Mouse (Mus musculus): ENCODE results near the gene Vmn2r91.
"Not testable (repeated sequence)": the region's sequence is repeated elsewhere in the genome, so short reads cannot be mapped to it uniquely, and the experiment has no call there.

Gene Vmn2r91

DNA sequence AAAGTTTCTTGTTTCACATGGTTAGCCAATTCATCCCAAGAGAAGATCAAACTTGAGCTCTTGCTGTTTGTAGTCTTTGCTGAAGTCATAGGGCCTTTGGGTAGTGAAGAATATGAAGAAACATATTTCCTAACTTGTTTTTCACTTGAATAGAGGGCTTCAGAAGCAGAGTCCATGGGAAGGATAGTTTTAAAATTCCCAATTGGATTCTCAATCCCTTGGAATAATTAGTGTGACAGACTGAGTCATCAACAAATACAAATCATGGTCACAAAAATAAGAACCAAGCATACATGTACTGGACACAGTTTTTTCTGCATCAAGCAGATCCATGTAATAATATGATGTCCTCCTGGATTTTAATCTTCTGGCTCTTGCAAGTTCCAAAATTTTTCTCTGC lies at the start of gene Vmn2r91:
Gene Vmn2r91, plus strand, starts transcription at position 301 of the 400 bp plus-strand sequence.
- not testable (repeated sequence) for DNase-seq (ENCODE audit: low read depth, low spot score)

DNA sequence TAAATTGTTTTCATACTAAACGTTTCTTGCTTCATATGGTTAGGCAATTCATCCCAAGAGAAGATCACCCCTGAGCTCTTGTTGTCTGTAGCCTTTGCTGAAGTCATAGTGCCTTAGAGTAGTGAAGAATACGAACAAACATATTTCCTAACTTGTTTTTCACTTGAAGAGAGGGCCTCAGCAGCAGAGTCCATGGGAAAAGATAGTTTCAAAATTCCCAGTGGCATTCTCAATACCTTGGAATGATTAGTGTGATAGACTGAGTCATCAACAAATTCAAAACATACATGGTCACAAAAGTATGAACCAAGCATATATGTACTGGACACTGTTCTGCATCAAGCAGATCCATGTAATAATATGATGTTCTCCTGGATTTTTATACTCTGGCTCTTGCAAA lies 35.7 kb upstream of the Vmn2r91 start, which contains the start of gene Vmn2r124:
Gene Vmn2r124, plus strand, starts transcription at position 301 of the 400 bp plus-strand sequence.
- no peak for DNase-seq (ENCODE audit: low read depth, low spot score)

DNA sequence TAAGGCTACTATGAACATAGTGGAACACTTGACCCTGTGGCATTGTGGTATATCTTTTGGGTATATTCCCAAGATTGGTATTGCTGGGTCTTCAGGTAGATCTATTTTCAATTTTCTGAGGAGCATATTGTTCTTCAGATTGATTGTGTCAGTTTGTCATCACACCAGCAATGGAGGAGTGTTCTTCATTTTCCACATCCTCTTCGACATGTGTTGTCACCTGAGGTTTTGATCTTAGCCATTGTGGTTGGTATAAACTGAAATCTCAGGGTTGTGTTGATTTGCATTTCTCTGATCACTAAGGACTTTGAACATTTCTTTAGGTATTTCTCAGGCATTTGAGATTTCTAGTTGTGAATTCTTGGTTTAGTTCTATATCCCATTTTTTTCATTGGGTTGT lies 10.8 kb downstream of the Vmn2r91 start:
- not testable (repeated sequence) for DNase-seq (ENCODE audit: low read depth, low spot score)

DNA sequence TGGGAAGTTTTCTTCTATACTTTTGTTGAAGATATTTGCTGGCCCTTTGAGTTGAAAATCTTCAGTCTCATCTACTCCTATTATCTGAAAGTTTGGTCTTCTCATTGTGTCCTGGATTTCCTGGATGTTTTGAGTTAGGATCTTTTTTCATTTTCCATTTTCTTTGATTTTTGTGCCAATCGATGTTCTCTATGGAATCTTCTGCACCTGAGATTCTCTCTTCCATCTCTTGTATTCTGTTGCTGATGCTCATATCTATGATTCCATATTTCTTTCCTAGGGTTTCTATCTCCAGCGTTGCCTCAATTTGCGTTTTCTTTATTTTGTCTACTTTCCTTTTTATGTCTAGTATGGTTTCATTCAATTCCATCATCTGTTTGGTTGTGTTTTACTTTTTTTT lies 17.4 kb downstream of the Vmn2r91 start:
- DNase-seq (ENCODE audit: low read depth, low spot score): not testable (repeated sequence)

DNA sequence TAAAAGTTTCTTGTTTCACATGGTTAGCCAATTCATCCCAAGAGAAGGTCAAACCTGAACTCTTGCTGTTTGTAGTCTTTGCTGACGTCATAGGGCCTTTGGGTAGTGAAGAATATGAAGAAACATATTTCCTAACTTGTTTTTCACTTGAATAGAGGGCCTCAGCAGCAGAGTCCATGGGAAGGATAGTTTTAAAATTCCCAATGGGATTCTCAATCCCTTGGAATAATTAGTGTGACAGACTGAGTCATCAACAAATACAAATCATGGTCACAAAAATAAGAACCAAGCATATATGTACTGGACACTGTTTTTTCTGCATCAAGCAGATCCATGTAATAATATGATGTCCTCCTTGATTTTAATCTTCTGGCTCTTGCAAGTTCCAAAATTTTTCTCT lies 66.8 kb downstream of the Vmn2r91 start, which contains the start of gene Vmn2r92:
Gene Vmn2r92, plus strand, starts transcription at position 301 of the 400 bp plus-strand sequence.
- DNase-seq (ENCODE audit: low read depth, low spot score): not testable (repeated sequence)

DNA sequence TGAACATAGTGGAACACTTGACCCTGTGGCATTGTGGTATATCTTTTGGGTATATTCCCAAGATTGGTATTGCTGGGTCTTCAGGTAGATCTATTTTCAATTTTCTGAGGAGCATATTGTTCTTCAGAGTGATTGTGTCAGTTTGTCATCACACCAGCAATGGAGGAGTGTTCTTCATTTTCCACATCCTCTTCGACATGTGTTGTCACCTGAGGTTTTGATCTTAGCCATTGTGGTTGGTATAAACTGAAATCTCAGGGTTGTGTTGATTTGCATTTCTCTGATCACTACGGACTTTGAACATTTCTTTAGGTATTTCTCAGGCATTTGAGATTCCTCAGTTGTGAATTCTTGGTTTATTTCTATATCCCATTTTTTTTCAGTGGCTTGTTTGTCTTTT lies 76.4 kb downstream of the Vmn2r91 start:
- DNase-seq (ENCODE audit: low read depth, low spot score): not testable (repeated sequence)

Data from c-Kit-negative CD71-positive TER-119-positive erythroid progenitor cells, embryonic 14.5 days (primary cell).